Mouse (Mus musculus) gastrocnemius, postnatal 4 days (tissue): ENCODE measurements around the gene Psenen. TPM values are rescaled to one million over a fixed set of nuclear protein-coding genes. Genes with fewer than 3 reads are reported as not detected.

Experiments
- DNase-seq, 2 experiments: peaks; one replicate each; pipeline ENCODE4 v3.0.0; 2021 to 2022; ENCODE audit warnings: low spot score in 2 of 2, mixed read lengths in 2 of 2
- total RNA-seq, 2 experiments: library from RNA; stranded (reverse); gene quantifications; 2 replicates each; pipeline ENCODE4 v1.2.3; 2021

Psenen gene
- total RNA-seq, 2 experiments from 2014 or later, result 87.0 to 103 TPM

DNA sequence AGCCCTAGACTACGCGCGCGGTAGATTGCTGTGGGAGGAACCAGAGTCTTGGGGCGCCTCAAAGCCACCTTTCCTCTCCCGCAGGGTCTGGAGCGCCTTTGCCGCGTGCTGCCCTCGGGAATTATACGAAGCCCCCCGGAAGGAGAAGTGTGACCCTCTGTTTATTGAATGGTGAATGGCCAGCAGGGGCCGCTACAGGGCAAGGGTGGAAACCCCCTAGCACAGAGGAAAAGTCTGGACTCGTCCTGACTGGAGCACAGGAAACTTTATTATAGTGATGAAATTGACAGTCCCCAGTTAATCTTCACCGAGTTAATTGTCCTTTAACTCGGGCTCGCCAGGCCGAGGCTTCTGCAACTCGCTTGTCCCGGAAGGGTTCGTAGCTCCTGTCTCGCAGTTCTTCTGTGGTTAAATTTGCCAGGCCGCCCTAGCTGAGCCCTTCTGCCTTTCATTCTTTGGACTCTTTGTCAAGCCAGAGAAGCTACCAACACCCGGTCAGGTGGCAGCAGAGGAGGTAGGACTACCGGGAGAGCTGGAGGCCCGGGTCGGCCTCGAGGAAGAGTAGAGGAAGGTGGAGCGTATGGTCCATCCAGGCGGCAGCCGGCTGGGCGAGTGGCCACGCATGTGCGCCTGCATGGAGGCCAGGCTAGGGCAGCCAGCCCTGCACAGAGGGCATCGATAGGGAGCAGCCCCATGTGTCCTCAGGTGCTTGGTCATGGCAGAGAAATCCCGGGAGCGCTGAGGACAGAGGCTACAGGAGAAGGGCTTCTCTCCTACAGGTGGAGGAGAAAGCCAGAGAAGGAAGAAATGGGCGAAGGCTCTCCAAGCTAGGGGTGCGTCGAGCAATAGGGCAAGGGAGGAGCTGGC is 26.2 kb upstream of the Psenen start:
- peak; percentile 68 to 87 for DNase-seq

DNA sequence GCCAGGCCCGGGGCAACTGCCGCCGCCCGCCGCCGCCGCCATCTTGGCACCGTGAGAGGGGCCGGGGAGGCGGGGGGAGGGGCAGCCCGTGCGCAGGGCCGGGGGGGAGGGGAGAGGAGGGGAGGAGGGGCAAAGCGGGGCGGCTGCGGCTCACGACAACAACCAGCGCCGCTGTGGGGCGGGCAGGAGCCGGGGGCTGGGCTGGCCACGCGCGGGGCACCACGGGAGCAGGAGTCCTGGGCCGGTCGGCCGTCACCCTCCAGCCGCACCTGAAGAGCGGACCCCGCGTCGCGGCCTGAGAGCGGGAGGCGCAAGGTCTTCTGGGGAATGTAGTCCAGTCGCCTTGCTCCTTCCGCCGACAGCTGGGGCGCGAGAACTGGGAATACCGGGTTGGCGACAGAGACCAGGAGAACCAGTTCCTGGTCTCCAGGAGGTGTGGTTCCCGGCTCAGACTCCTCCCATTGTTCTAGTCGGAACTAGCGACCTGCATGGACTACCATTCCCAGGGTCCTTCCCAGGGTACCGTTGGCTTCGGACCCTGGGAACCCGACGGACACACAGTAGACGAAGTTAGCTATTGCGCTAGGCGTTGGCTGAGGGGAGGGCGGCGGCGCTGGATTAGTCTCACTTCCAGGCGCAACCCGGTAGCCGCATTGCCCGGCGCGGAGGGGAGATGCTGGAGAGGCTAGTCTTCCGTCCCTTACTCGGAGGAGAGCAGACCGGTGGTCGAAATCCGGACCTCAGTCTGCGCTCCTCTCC is 25.4 kb upstream of the Psenen start, which contains the start of gene Kmt2b:
TSS of gene Kmt2b (minus strand) at position 51 of the 759 bp plus-strand sequence.
- peak; percentile 92 to 96 for DNase-seq

DNA sequence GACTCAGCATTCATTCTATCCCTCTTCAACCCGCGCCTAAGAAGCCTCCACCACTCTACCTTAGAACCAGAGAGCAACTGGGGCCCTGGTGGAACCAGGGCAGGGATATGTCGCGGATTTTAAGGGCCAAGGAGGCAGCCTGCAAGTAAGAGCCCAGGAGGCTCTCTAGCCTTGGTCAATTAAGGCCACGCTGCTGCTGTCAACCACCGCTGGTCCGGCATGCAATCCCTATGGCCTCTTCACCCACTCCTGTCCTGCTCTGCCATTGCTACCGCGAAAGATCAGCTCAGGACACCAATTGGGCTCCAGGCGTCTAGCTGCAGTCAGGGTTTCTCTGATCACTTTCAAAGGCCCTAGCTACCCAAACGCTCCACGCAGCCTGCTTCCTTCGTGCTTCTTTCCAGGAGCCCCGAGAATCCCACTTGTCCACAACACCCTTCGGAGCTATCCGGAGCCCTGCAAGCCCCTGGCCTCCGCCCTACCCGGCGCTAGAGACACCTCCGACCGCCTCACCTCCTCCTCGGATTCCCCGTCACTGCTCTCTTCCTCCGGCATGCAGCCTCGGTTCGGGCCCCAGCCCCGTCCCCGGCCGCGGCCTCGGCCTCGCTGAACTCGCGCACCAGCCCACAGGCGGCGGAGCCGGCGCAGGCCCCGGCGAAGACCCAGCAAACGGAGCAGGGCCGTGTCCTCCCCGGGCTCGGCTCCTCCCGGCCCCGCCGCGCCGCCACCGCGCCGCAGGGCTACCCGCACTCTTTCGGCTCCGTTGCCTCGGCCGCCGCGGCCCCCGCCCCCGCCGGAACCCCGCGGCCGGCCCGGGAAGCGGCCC is 24.6 kb upstream of the Psenen start:
- DNase-seq, result peak in 1 of 2 experiments; percentile 61

DNA sequence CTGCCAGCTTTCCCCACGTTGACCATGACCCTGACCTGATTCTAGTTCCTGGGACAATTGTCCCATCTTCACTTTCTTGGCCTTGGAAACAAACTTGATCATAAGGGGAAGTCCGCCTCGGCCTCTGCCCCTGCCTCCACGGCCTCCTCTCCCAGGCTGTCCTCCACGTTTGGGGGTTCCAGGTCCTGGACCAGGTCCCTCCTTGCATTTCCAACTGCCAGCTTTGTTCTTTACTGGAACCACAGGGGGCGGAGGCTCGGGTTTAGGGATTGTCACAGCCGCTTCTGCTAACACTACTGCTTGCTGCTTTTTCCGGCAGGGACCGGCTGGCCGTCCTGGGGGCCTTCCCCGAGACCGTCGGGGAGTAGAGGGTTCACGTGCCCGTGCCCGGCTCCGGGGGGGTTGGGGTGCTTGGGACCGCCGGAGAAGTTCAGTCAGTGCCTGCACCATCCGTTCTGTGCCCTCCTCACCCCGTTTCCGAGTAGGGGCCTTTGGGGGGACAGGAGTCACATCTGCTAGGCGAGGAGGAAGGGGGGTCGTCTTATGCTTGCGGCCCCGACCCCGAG is 23.1 kb upstream of the Psenen start:
- no peak for DNase-seq

DNA sequence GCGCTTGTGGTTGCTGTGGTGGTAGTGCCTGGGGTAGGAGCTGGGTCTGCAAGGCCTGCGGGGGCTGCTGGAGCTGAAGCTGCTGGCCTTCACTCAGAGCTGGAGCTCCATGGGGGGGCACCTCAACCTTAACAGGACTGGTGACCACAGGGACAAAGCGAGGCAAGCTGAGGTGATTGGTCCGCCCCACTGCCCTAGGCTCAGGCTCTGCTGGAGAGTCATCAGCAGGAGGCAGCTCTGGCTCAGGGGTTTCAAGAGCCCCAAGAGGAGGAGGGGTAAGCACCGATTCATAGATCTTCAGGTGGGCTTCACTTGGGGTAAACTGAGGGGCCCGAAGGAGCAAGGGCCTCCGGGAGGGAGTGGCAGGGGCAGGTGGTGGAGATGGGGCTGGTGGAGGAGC is 21.7 kb upstream of the Psenen start:
- DNase-seq, result no peak

DNA sequence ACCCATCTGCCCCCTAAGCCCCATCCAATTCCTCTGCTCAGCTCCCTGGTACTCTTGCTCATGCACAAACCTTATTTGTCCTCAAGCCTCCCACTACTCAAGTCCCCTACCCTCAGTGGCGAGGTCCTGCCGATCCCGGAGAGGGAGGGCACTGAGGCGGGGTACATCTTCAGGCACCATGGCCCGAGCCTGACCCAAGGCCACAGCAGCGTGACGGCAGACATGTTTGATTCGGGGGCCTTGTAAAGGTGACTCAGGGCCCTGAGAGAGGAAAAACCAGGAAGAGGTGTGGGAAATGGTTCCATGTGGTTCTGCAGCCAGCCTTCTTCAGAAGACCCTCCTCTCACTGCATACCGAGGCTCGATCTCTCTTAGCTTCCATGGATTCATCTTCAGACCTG is 20.9 kb upstream of the Psenen start:
- no peak for DNase-seq

DNA sequence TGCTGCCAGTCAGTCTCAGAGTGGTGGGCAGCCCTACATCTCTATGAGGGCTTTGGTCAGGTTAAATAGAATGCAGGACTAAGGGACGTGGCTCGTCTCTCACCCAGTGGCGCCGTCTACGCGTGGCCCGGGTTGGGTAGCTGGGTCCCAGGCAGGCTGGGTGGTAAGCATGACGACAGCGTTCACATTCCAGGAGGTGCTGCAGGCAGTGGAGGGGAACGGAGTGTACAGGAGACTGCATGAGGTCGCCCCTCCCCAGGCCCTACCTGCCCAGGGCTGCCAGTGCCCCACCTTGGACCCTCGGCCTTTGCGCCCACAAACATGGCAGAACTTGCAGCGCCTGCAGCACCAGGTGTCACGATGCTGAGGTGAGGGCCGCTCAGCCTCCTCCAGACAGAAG is 18.1 kb upstream of the Psenen start:
- no peak for DNase-seq

DNA sequence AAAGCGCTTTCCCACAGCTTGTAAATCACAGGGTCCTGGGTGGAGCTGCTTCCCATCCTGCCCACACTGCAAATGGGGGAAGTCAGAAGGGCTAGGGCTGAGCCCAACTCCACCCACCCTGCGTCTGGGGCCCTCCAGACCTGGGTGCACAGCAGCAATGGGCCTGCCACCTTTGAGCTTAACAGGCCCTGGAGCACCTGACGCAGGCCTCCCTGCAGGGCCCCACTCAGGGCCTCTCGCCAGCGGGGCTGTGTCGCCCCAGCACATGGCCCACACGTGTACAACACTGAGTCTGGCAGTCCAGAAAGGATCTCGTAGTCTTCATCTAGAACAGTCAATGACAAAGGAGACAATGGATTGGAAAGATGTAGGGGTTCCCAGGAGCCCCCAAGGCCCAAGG is 16.5 kb upstream of the Psenen start:
- no peak for DNase-seq

DNA sequence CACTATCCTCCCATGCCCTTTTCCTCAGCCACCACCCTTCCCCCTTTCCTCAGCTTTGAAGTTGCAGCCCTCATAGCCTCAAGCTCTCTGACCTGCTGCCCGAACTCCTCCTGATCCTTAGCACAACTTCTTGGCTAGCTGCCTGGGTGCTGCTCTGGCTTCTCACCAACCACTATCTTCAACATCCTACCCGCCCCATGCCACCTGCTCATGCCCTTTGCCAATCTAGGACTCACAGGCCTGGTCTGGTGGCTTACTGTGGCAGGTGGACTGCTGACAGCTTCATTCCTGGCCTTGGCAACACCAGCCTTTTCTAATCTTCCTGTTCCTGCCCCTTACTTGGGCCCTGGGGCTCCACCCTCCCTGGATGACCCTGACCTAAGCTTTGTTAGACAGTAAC is 9.5 kb upstream of the Psenen start:
- DNase-seq, result peak in 1 of 2 experiments; percentile 53

DNA sequence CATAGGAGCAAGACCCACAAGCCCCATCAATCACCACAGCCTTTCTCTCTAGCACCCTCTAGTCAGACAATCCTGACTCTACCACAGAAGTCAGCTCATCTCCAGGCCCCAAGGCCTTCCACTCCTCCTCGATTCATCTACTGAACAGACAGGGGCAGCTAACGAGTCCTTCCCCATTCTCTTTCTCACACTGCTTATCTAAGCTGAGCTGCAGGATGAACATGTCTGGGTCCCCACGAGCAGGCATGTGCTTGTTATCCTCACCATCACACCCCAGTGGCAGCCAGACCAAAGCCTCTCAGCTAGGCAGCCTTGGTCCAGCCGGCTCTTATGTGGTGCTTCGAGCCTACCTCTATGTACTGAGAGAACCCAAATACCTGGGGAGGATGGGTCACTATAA is 9.0 kb upstream of the Psenen start:
- DNase-seq, result no peak

DNA sequence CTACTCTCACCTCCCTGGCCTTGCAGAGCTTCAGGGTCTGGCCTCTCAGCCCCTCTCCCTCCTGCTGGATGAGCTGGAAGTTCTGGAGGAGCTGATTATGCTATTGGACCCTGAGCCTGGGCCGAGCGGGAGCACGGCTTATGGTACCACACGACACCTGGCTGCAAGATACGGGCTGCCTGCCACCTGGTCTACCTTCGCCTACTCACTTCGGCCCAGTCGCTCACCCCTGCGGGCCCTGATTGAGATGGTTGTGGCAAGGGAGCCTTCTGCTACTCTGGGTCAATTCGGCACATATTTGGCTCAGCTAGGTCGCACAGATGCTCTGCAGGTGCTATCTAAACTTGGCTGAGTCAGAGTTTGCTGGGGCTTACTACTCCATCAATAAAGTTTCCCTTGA is 4.1 kb upstream of the Psenen start:
- no peak for DNase-seq

DNA sequence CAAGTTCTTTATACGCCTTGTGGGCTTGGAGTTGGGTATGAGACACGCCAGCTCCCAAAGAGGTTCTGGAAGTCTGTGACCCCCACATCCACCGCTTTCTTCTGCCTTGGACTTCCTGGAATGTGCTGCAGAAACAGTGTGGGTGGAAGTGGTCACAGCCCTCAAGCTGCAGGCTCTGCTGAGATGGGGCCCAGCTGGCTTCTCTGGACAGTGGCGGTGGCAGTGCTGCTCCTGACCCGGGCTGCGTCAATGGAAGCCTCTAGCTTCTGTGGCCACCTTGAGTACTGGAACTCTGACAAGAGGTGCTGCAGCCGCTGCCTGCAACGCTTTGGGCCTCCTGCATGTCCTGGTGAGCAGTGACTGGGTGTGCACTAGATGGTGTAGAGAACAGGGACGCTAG is 2.6 kb upstream of the Psenen start:
- no peak for DNase-seq

DNA sequence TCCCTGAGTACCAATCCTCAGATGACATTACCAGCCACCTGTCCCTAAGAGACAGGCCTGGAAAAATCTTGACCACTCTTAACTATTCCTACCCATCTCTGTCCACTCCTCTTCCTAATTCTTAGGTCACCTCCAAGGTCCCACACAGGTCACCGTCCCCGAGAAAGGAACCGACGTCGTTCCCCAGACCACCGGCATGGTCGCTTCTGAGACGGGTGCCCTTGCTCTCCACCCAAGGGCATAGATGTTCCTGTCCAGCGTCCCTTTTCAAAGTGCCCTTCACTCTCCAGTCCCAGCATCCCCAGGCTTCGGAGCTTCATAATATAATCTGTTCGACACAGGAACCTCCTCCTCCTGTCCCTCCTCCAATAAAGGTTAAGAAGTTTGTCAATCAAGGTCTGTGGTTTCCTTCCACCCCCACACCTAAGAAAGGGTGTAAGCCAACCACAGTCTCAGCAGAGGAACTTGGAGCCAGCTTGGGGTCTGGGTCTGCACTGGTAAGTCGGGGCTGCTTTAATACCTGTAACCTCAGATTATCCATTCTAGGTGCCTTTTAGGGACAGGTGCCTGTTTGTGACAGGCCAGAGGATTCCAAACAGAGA is 1.6 kb upstream of the Psenen start, which contains the start of gene Igflr1:
TSS of gene Igflr1 (plus strand) at position 458 of the 602 bp plus-strand sequence.
- DNase-seq, result no peak

DNA sequence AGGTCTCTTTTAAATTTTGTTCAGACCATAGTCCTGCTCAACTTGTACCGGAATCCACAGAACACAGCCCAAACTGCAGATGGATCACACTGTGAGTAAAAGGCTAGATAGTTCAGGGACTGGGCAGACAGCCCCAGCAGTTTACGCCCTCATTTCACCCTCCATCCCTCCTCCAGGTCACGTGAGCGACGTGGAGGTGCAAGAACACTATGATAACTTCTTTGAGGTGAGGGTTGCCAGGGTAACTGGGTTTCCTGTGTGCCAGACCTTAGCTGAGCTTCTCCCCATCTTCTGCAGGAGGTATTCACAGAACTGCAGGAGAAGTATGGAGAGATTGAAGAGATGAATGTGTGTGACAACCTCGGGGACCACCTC is 466 bp upstream of the Psenen start:
- DNase-seq, result no peak

DNA sequence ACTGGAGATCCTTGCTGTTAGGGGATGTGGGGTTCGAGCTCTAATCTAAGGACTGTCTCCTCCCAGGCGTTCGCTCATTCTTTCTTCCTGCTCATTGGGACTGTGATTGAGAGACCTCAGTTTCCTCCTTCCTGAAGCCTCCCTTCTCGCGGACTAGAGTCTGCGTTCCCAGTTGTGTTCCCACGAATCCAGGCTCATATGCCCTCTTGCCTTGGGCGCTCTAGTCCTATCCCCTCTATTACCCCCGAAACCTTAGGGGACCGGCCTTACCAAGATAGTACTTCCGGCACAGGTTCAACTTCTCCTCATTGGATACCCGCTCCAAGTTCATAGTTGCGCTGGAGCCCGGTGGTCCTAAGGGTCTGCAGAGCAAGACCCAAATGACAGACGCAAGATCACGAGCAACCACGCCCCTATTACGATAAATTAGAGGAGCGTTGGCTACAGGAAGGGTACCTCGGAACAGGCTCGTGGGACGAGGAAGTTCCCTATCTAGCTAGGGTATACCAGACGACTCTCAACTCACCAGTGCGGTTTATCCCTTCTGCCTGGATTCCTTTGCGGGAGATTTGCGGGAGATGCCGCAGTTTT is 806 bp downstream of the Psenen start:
- DNase-seq, result no peak

DNA sequence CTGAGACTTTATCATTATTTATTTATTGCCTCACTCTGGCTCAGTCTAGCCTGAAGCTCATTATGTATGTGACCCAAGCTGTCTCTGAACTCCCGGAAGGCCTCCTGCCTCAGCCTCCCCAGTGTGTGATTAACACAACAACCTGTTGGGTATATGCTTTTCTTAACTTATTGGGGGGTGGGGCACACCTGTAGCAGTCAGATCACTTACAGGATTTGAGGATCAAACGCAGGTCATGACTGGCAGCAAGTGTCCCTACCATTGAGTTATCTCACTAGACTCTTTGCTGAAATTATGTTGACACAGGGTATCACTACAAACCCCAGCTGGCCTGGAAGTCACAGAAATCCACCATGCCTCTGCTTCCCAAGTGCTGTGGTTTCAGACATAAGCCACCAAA is 3.1 kb downstream of the Psenen start:
- no peak for DNase-seq

DNA sequence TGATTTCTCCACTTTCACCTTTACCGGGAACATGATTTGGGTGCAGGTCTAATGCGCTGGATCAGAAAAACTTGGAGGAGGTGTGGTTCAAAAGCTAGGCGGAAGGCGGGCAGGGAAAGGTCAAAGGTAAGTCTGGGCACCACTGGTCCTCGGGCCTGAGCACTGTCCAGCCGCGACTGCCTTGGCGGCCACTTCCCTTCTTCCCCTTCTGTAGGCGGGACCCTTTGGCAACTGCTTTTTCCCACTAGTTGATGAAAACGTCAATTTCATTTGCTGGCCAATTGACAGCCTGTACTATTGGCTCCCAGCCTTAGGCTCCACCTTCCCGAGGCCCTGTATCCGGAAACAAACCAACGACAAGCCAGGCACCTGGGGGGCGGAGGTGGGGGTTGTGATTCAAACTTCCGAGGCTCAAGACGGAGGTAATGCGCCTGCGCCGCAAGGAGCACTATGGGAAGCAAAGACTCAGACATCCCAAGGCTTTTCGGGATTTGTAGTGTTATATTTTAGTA is 3.9 kb downstream of the Psenen start, which contains the start of gene Lin37:
TSS of gene Lin37 (minus strand) at position 396 of the 512 bp plus-strand sequence.
- DNase-seq, result peak; percentile 79 to 95

DNA sequence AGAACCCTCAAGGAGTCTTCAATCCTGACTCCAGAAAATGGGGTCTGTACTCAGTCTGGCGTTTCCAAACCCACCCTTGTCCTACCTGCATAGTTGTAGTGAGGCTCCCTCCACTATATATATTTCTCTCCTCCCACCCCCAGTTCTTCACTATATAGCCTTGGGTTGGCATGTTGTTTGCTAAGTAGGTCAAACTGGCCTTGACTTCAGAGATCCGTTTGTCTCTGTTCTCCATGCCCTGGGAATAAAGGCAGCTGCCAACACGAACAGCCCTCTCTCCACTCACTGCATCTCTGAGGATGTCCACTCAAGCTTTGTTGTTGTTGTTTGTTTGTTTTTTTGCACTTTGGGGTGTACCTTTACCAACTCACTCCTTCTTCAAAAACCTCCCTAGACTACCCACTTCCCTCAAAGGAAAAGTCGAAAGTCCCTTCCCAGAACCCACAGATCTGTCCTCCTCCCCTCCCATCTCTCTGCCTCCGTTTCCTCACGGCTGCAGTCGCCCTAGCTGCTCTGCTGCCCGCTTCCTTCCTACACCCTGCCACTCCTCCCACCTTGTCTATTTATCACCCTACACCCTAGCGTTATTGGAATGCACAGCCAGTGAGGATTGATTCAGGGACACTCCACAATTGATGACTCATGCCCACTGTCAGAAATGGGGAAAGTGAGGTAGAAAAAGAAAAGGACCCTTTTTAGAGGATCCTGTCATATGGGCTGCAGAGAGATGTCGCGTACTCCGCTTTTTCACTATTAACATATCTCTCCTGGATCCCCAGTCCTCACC is 4.6 kb downstream of the Psenen start:
- no peak for DNase-seq

DNA sequence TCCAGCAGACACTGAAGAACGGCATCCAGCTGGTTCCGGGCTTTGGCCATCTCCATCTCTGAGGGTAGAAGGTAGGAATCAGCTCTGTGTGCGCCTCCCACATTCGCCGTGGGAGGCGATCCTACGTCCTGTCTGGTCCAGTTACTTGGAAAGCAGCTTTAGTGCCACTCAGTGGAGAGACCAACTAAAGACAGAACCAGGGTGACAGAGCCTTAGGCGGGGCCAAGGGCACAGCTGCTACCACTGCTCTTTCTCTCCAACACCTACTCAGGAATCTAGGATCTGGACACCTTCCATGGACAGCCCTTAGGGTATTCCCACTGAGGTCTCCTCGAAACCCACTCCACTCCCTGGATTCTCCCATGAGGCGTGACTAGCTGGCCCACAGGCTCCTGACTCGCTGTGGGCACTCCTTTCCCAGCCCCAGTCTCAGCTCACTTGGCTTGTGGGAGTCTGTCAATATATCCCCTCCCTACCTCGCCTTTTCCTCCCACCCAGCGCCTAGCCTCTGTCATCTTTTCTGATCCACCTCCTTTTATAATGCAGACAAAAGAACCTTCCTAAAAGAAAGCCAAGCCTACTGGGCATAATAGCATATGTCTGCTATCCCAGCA is 5.4 kb downstream of the Psenen start:
- no peak for DNase-seq
